Mouse (Mus musculus) embryonic facial prominence, embryonic 12.5 days (tissue): Measurements from ENCODE around the gene Frg2f1. TPM values are rescaled to one million over a fixed set of nuclear protein-coding genes. Genes with fewer than 3 reads are reported as not detected.
"Not testable (repeated sequence)": the region's sequence is repeated elsewhere in the genome, so short reads cannot be mapped to it uniquely, and the experiment has no call there.

ENCODE experiments used
- ATAC-seq: fragments of 200-750 bp; cut with Nextera tagmentation; 2 replicates; pipeline ENCODE4 v1.8.0; 2017; ENCODE audit not compliant: insufficient number of reproducible peaks, insufficient read depth, low FRiP score, low TSS enrichment
- H3K27ac ChIP-seq: fragments of 300-500 bp; sonication (generic); 2 replicates; pipeline ENCODE4 v1.5.1; 2016; ENCODE audit warnings: mild to moderate bottlenecking
- H3K27me3 ChIP-seq: fragments of 300-500 bp; sonication (generic); 2 replicates; pipeline ENCODE4 v1.6.1; 2016; ENCODE audit warnings: mild to moderate bottlenecking, moderate library complexity
- H3K36me3 ChIP-seq: fragments of 300-500 bp; sonication (generic); 2 replicates; pipeline ENCODE4 v1.6.1; 2016; ENCODE audit warnings: mild to moderate bottlenecking
- H3K4me1 ChIP-seq: fragments of 300-500 bp; sonication (generic); 2 replicates; pipeline ENCODE4 v1.6.1; 2016
- H3K4me2 ChIP-seq: fragments of 300-500 bp; sonication (generic); replicated peaks from 2 replicates; pipeline ENCODE4 v1.6.1; 2016; ENCODE audit warnings: mild to moderate bottlenecking, moderate library complexity
- H3K4me3 ChIP-seq: fragments of 300-500 bp; sonication (generic); 2 replicates; pipeline ENCODE4 v1.5.1; 2016; ENCODE audit warnings: mild to moderate bottlenecking
- H3K9ac ChIP-seq: fragments of 300-500 bp; sonication (generic); 2 replicates; pipeline ENCODE4 v1.6.1; 2016; ENCODE audit warnings: mild to moderate bottlenecking, moderate library complexity
- H3K9me3 ChIP-seq: fragments of 300-500 bp; sonication (generic); 2 replicates; pipeline ENCODE4 v1.6.1; 2016; ENCODE audit warnings: mild to moderate bottlenecking, moderate library complexity
- WGBS: fragments of 180-500 bp; shearing (Covaris S2); methylation state at CpG from one replicate; pipeline ENCODE4 v1.1.7; 2016; 5-methylcytosine and 5-hydroxymethylcytosine counted together
- polyA plus RNA-seq: library from polyadenylated mRNA; unstranded; fragments of >200 nt; fragmentation: Nextera tagmentation; extraction: Ambion mirVana; gene quantifications from 2 replicates; pipeline ENCODE4 v1.2.1, GENCODE M21; 2016

Gene Frg2f1
- polyA plus RNA-seq, 1 experiment from 2014 or later, result 4.0 TPM

GRCm38 (mm10) chr4:119536615-119537014 is 2.7 kb downstream of the Frg2f1 start, which contains the start of gene Foxj3:
Foxj3 (plus strand) TSS chr4:119537004.
- ATAC-seq, H3K9me3 ChIP-seq, H3K36me3 ChIP-seq, H3K4me3 ChIP-seq, H3K27ac ChIP-seq, H3K9ac ChIP-seq, H3K4me2 ChIP-seq, H3K27me3 ChIP-seq: not testable (repeated sequence)
- peaks cover 12% of the 10 kb centered on the region; the same call in 1 of the 2 replicates for H3K4me1 ChIP-seq
- 90% methylated on average over 4 of the region's 4 CpGs for WGBS

- Histone ChIP-seq H3K9me3 (no peaks in the 10 kb centered on the region), H3K9ac (no peak overlapping the region), H3K27ac (no peak overlapping the region), H3K27me3 (no peaks in the 10 kb centered on the region), H3K4me3 (no peak overlapping the region), H3K36me3 (no peaks in the 10 kb centered on the region), H3K4me2 (no peak overlapping the region), H3K4me1 (peaks cover 4% of the 10 kb centered on the region; the same call in 1 of the 2 replicates)
- WGBS, result 76% methylated on average over 4 of the region's 4 CpGs
- no peak for ATAC-seq
Observed at GRCm38 (mm10) chr4:119535103-119535502, 4.2 kb downstream of the Frg2f1 start.

DNA sequence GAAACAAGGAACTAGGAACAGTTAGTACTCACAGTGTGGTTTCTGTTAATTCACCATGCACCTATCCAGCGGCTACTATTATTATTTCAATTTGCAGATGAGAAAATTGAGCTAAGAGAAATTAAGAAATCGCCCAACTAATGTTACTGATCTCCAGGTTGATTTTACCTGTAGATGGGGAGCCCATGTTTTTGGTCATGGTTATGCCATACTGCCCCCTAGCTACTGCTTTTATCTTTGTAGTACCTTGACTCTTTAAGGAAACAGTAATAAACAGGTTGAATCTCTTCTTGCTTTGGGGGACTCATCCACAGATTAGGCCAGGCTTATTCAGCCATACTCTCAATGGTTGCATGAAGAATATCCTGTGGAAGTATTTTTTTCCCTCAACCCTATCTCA is 7.5 kb downstream of the Frg2f1 start:
- no peak for ATAC-seq
- no peak overlapping the region for H3K4me3 ChIP-seq
- no peak overlapping the region for H3K4me2 ChIP-seq
- H3K9ac ChIP-seq, result no peak overlapping the region
- no peak overlapping the region for H3K27ac ChIP-seq
- H3K9me3 ChIP-seq, result no peaks in the 10 kb centered on the region
- no peaks in the 10 kb centered on the region for H3K4me1 ChIP-seq
- H3K36me3 ChIP-seq, result no peaks in the 10 kb centered on the region
- no peaks in the 10 kb centered on the region for H3K27me3 ChIP-seq
- 60% methylated on average over 2 of the region's 2 CpGs for WGBS

- H3K4me3 ChIP-seq, result no peak overlapping the region
- H3K36me3 ChIP-seq, result no peaks in the 10 kb centered on the region
- no peaks in the 10 kb centered on the region for H3K9me3 ChIP-seq
- H3K27ac ChIP-seq, result no peak overlapping the region
- no peaks in the 10 kb centered on the region for H3K4me1 ChIP-seq
- no peak overlapping the region for H3K9ac ChIP-seq
- no peaks in the 10 kb centered on the region for H3K27me3 ChIP-seq
- ATAC-seq, result no peak
- no peak overlapping the region for H3K4me2 ChIP-seq
Observed at GRCm38 (mm10) chr4:119526329-119526845, 12.9 kb downstream of the Frg2f1 start.

DNA sequence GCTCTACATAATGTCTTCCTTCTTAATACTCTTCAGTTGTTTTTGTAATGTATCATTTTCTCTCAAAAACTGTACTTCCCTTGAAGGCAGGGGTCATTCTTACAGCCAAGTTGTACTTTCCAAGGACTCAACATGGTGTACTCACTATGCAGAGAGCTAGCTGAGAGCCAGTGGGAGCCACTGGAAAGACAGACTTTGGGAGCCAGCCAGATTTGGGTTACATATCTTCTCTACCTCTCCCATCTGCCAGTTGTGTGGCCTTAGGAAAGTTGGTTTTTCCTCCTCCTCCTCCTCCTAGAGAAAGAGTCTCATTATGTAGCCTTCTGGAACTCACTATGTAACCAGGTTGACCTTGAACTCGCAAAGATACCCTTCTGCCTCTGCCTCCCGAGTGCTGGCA is 14.9 kb downstream of the Frg2f1 start:
- ATAC-seq, result no peak
- H3K27me3 ChIP-seq, result no peaks in the 10 kb centered on the region
- WGBS, result 83% methylated on average over 2 of the region's 2 CpGs
- no peak overlapping the region for H3K4me3 ChIP-seq
- no peaks in the 10 kb centered on the region for H3K4me1 ChIP-seq
- H3K9ac ChIP-seq, result no peak overlapping the region
- no peaks in the 10 kb centered on the region for H3K36me3 ChIP-seq
- no peaks in the 10 kb centered on the region for H3K9me3 ChIP-seq
- no peak overlapping the region for H3K4me2 ChIP-seq
- no peak overlapping the region for H3K27ac ChIP-seq

GRCm38 (mm10) chr4:119524010-119524409 is 15.3 kb downstream of the Frg2f1 start:
- Histone ChIP-seq H3K4me3 (no peak overlapping the region), H3K27ac (no peak overlapping the region), H3K36me3 (no peaks in the 10 kb centered on the region), H3K4me1 (no peaks in the 10 kb centered on the region), H3K9me3 (no peaks in the 10 kb centered on the region), H3K4me2 (no peak overlapping the region), H3K27me3 (no peaks in the 10 kb centered on the region), H3K9ac (no peak overlapping the region)
- WGBS, result 67% methylated on average over 1 of the region's 1 CpGs
- no peak for ATAC-seq

DNA sequence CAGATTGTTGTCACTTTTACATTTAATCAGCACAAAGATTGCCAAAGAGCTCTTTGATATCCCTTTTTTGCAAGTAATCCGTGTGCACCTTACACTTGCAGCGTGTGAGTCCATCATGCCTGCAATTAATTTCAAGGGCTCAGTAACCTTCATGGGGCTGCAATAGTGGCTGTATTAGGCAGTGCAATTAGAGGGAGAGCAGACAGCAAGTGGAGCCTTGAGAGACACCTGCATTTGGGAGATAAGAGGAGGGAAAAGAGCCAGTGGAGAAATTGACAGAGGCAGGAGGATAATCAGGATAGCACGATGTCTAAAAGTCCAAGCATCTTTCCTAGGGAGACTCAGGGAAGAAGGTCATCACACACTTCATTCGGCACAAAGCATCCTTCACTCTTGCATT is 15.8 kb downstream of the Frg2f1 start:
- Histone ChIP-seq H3K9ac (no peak overlapping the region), H3K4me3 (no peak overlapping the region), H3K9me3 (no peaks in the 10 kb centered on the region), H3K27me3 (no peaks in the 10 kb centered on the region), H3K4me1 (no peaks in the 10 kb centered on the region), H3K27ac (no peak overlapping the region), H3K36me3 (no peaks in the 10 kb centered on the region), H3K4me2 (no peak overlapping the region)
- no peak for ATAC-seq
- 86% methylated on average over 4 of the region's 4 CpGs for WGBS

GRCm38 (mm10) chr4:119512731-119513141 is 26.6 kb downstream of the Frg2f1 start:
- no peak overlapping the region for H3K4me2 ChIP-seq
- H3K9ac ChIP-seq, result no peak overlapping the region
- H3K27me3 ChIP-seq, result no peaks in the 10 kb centered on the region
- no peaks in the 10 kb centered on the region for H3K36me3 ChIP-seq
- no peaks in the 10 kb centered on the region for H3K4me1 ChIP-seq
- H3K9me3 ChIP-seq, result no peaks in the 10 kb centered on the region
- no peak for ATAC-seq
- no peak overlapping the region for H3K27ac ChIP-seq
- H3K4me3 ChIP-seq, result no peak overlapping the region
- WGBS, result 68% methylated on average over 3 of the region's 3 CpGs

GRCm38 (mm10) chr4:119511591-119511990 is 27.7 kb downstream of the Frg2f1 start:
- H3K4me1 ChIP-seq, result no peaks in the 10 kb centered on the region
- H3K9me3 ChIP-seq, result no peaks in the 10 kb centered on the region
- no peak overlapping the region for H3K4me3 ChIP-seq
- H3K9ac ChIP-seq, result no peak overlapping the region
- no peak overlapping the region for H3K27ac ChIP-seq
- H3K4me2 ChIP-seq, result no peak overlapping the region
- H3K36me3 ChIP-seq, result no peaks in the 10 kb centered on the region
- H3K27me3 ChIP-seq, result no peaks in the 10 kb centered on the region
- no peak for ATAC-seq
- WGBS, result 69% methylated on average over 2 of the region's 2 CpGs

DNA sequence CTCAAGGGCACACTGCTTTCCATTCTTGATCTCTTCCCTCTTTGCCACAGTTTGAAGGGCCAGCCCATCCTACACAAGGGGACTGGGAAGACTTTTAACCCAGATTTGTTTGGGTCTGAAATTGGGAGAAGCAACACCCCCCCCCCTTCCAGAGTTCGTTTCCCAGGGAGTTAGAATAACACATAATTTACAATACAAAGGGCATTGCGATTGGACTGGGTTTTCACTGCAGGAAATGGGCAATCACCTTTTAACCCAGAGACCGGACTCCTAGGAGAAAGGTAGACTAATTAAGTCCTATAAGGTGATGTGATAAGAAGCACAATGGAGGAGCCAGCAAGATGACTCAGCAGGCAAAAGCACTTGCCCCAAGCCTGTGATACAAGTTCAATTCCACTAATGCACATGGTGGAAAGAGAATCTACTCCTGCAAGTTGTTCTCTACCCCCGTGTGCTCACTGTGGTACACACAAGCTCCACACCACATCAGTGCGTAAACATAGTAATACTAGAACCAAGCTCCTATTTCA is 40.9 kb downstream of the Frg2f1 start:
- ATAC-seq, result no peak
- Histone ChIP-seq H3K27ac (no peak overlapping the region), H3K4me2 (no peak overlapping the region), H3K4me1 (no peaks in the 10 kb centered on the region), H3K4me3 (no peak overlapping the region), H3K9me3 (no peaks in the 10 kb centered on the region), H3K9ac (no peak overlapping the region), H3K36me3 (no peaks in the 10 kb centered on the region), H3K27me3 (peaks cover 12% of the 10 kb centered on the region; the same call in 1 of the 2 replicates)
- 61% methylated on average over 5 of the region's 5 CpGs for WGBS

GRCm38 (mm10) chr4:119492933-119493327 is 46.4 kb downstream of the Frg2f1 start:
- no peak for ATAC-seq
- no peak overlapping the region for H3K9ac ChIP-seq
- WGBS, result 37% methylated on average over 10 of the region's 10 CpGs
- H3K36me3 ChIP-seq, result no peaks in the 10 kb centered on the region
- peaks cover 3% of the 10 kb centered on the region; the same call in 1 of the 2 replicates for H3K4me1 ChIP-seq
- H3K4me3 ChIP-seq, result peak overlapping the region; percentile 58
- no peaks in the 10 kb centered on the region for H3K9me3 ChIP-seq
- H3K27me3 ChIP-seq, result peaks cover 33% of the 10 kb centered on the region
- peak overlapping the region; percentile 95 for H3K4me2 ChIP-seq
- no peak overlapping the region for H3K27ac ChIP-seq

GRCm38 (mm10) chr4:119492291-119492932 is 46.9 kb downstream of the Frg2f1 start, which contains the start of gene Rimkla:
Rimkla (minus strand) TSS chr4:119492628.
- Histone ChIP-seq H3K4me3 (peak within 1 kb of the TSS; percentile 58), H3K36me3 (no peaks in the 10 kb centered on the region), H3K4me2 (peak within 1 kb of the TSS; percentile 95), H3K9me3 (no peaks in the 10 kb centered on the region), H3K4me1 (peaks cover 3% of the 10 kb centered on the region; the same call in 1 of the 2 replicates), H3K9ac (peak within 1 kb of the TSS; percentile 61), H3K27me3 (peaks cover 33% of the 10 kb centered on the region), H3K27ac (no peak within 1 kb of the TSS)
- ATAC-seq, result peak; percentile 77; the same call in 1 of the 2 replicates
- under 1% methylated on average over 77 of the region's 77 CpGs for WGBS
